Mouse (Mus musculus): Measurements from ENCODE around the gene Sim2.

The Sim2 gene

GRCm38 (mm10) chr16:94157819-94158218, 73.1 kb downstream of the Sim2 start:
- no peak for DNase-seq (ENCODE audit: extremely low spot score, low spot score)

- no peak for DNase-seq (ENCODE audit: extremely low spot score, low spot score)
Measured at GRCm38 (mm10) chr16:94162000-94162399, 77.3 kb downstream of the Sim2 start.

- DNase-seq (ENCODE audit: extremely low spot score, low spot score) = no peak
Measured at GRCm38 (mm10) chr16:94163051-94163450, 78.3 kb downstream of the Sim2 start.

GRCm38 (mm10) chr16:94164236-94164635, 79.5 kb downstream of the Sim2 start:
- DNase-seq (ENCODE audit: extremely low spot score, low spot score) = no peak

GRCm38 (mm10) chr16:94164978-94165377, 80.2 kb downstream of the Sim2 start:
- DNase-seq (ENCODE audit: extremely low spot score, low spot score) = no peak

GRCm38 (mm10) chr16:94168655-94169545, 84.2 kb downstream of the Sim2 start:
- DNase-seq (ENCODE audit: extremely low spot score, low spot score) = no peak

- DNase-seq (ENCODE audit: extremely low spot score, low spot score) = no peak
Measured at GRCm38 (mm10) chr16:94170218-94170617, 85.5 kb downstream of the Sim2 start.

GRCm38 (mm10) chr16:94173361-94173760, 88.6 kb downstream of the Sim2 start:
- no peak for DNase-seq (ENCODE audit: extremely low spot score, low spot score)

- DNase-seq (ENCODE audit: extremely low spot score, low spot score) = no peak
Measured at GRCm38 (mm10) chr16:94175366-94175986, 90.7 kb downstream of the Sim2 start.
